Mouse (Mus musculus): ENCODE results near the gene Peg10.
"Not testable (repeated sequence)": the region's sequence is repeated elsewhere in the genome, so short reads cannot be mapped to it uniquely, and the experiment has no call there.

Peg10 gene

DNA sequence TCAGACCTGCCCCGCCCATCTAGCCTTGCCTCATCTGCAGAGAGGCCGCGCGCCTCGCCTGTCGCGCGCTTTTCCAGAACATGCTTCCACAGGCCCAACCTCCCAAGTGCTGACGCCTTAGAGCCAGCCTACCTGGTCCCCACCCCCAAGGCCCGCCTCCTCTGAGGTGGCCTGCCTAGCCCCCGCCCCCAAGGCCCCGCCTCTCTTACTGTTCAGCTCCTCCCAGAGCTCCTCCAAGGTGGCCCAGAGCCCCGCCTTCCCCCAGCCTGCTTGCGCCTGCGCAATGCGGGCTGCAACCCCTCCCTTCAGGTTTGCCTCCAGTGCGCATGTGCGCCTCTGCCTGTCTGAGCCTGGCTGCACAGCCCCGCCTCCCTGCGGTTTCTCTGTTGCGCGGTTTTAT is 2.0 kb downstream of the Peg10 start:
- peak; percentile 96 for DNase-seq (ENCODE audit: low spot score)

DNA sequence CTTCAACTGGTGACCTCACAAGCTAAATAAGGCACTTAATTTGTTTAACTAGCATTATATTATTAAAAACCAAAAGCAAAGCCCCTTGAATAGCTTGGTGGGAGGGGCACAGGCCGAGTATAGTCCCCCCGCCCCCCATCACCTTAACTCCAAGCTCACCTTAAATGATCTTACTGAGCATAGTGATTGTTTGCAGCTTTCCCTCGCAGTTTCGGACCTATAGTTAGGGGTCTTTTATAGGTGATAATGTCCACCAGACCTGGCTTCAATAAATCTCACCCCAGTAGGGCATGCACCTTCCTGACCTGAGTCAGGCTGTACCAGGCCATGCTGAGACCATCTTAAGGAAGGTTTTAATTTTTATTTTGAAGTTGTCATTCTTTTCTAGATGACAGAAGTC is 4.2 kb downstream of the Peg10 start:
- DNase-seq (ENCODE audit: low spot score): no peak

DNA sequence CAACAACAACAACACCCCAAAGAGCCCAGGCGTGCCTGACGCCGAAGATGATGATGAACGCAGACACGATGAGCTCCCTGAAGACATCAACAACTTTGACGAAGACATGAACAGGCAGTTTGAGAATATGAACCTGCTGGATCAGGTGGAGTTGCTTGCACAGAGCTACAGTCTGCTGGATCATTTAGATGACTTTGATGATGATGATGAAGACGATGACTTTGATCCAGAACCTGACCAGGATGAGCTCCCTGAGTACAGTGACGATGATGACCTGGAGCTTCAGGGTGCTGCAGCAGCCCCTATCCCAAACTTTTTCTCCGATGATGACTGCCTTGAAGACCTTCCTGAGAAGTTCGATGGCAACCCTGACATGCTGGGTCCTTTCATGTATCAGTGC is 7.2 kb downstream of the Peg10 start:
- DNase-seq (ENCODE audit: low spot score): no peak

DNA sequence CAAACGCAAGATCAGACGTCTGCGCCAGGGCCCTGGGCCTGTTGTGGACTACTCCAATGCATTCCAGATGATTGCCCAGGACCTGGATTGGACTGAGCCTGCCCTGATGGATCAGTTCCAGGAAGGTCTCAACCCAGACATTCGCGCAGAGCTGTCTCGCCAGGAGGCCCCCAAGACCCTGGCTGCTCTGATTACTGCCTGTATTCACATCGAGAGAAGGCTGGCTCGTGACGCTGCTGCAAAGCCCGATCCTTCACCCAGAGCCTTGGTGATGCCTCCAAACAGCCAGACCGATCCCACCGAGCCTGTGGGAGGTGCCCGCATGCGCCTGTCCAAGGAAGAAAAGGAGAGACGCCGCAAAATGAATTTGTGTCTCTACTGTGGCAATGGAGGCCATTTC is 7.8 kb downstream of the Peg10 start:
- DNase-seq (ENCODE audit: low spot score): no peak

DNA sequence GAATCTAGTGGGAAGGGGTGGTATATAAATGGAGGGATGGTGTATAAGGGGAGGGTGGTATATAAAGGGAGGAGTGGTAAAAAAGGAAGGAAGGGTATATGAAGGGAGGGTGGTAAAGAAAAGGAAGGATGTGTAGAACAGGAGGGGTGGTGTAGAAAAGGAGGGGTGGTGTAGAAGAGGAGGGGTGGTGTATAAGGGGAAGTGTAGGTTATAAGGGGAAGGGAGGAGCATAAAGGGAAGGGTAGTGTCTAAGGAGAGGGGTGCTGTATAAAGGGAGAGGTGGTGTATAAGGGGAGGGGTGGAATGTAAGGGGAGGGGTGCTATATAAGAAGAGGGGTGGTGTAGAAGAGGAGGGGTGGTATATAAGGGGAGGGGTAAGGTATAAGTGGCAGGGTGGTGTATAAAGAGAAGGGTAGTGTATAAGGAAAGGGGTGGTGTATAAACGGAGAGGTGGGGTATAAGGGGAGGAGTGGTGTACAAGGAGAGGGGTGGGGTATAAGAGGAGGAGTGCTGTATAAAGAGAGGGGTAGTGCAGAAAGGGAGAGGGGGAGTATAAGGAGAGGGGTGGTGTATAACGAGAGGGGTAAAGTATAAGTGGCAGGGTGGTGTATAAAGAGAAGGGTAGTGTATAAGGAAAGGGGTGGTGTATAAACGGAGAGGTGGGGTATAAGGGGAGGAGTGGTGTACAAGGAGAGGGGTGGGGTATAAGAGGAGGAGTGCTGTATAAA is 14.5 kb downstream of the Peg10 start:
- not testable (repeated sequence) for DNase-seq (ENCODE audit: low spot score)

DNA sequence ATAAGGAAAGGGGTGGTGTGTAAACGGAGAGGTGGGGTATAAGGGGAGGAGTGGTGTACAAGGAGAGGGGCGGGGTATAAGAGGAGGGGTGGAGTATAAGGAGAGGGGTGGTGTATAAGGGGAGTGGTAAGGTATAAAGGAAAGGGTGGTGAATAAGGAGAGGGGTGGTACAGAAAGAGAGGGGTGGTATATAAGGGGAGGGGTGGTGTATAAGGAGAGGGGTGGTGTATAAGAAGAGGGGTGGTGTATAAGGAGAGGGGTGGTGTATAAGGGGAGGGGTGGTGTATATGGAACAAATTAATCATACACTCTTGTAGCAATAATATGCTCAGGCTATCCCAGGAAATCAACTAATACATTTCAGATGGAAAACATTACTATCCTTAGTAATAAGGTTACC is 15.1 kb downstream of the Peg10 start:
- no peak for DNase-seq (ENCODE audit: low spot score)

DNA sequence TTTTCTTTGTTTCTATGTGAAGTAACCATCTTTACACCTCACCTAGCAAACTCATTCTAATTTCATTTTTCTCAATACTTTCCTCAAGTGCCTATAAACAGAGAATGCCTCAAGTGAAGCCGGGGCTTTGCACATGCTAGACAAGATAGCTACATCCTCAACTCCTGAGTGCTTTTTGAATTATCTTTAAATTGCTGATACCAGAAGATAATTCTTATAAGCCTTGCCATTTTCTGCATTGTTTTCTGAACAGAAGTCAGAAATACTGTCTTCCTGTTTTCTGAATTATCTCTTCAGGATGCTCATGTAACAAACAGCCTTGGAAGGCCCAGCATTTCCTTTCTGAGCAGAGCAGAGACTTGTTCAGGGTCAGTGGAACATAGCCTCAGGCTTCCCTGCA is 49.2 kb downstream of the Peg10 start:
- DNase-seq (ENCODE audit: low spot score): no peak

DNA sequence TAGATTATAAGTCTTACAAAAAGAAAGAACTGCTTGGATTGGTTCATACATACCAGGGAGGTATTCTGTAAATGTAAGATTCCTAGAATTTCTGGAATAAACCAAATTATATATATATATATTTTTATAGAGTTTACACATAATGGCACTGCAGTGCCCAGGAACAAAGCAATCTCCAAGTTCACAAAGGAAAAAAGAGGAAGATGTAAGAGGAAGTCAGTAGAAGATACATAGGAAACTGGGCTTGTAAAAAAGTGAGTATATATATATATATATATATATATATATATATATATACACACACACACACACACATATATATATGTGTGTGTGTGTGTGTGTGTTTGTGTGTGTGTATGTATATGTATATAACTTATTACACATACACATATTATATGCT is 50.2 kb downstream of the Peg10 start:
- DNase-seq (ENCODE audit: low spot score): not testable (repeated sequence)

DNA sequence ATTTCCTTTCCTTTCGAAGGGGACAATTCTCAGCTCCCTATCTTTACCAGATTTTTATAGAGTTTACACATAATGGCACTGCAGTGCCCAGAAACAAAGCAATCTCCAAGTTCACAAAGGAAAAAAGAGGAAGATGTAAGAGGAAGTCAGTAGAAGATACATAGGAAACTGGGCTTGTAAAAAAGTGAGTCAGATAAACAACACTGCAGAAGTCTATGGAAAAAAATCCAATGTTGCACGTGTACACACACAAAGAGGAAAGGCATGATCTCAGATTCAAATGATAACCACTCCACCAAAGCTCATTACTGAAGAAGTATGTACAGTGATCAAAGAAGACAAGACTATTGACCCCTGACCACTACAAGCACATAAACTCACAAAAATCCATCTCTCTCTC is 51.3 kb downstream of the Peg10 start:
- no peak for DNase-seq (ENCODE audit: low spot score)

DNA sequence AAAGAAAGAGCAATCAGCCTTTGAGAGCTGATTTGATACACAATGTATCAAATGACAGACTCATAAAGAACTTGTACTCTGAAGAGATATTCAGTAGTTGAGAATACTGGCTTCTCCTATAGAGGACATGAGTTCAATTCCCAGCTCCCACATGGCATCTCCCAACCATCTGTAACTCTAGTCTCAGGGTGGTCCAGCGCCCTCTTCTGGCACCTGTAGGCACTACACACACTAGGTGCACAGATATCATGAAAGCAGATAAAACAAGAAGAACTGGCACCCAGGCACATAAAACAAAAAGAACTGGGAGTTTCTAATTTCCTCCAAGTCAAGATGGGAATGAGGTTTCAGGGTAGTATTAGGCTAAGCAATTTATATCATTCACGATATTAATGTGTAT is 52.3 kb downstream of the Peg10 start:
- peak; percentile 16 for DNase-seq (ENCODE audit: low spot score)

DNA sequence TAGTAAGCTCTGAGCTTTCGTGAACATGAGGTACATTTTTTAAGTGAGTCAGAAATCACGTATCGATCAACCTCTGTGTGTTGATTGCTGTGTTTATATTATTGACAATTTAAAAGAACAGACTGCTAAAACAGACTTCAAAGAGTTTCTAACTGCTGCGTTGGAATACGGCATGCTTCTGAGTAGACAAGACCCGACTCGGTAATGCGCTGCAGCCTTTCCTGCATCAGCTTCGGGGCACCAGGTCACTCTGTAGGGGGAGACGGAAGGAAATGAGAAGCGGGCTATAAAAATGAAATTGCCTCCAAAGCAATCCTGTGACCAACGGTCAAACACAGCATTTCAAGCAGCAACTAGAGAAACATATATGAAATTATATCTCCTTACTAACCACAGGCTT is 59.9 kb downstream of the Peg10 start:
- DNase-seq (ENCODE audit: low spot score): no peak

All from testis, postnatal 14 days (tissue).